Mouse (Mus musculus) midbrain, embryonic 13.5 days (tissue): Measurements from ENCODE around the gene Cdx4. TPM values are rescaled to one million over a fixed set of nuclear protein-coding genes. Genes with fewer than 3 reads are reported as not detected.

ENCODE experiments used
- ATAC-seq: fragments of 200-750 bp; cut with Nextera tagmentation; 2 replicates; pipeline ENCODE4 v1.8.0; 2017; ENCODE audit warnings: mild to moderate bottlenecking, moderate TSS enrichment, moderate library complexity
- H3K27ac ChIP-seq: fragments of 300-500 bp; sonication (generic); 2 replicates; pipeline ENCODE4 v1.5.1; 2015; ENCODE audit warnings: inconsistent platforms, mild to moderate bottlenecking, moderate library complexity
- H3K27me3 ChIP-seq: fragments of 300-500 bp; sonication (generic); 2 replicates; pipeline ENCODE4 v1.6.1; 2015; ENCODE audit warnings: mild to moderate bottlenecking, inconsistent platforms
- H3K36me3 ChIP-seq: fragments of 300-500 bp; sonication (generic); 2 replicates; pipeline ENCODE4 v1.6.1; 2015; ENCODE audit warnings: mild to moderate bottlenecking, inconsistent platforms
- H3K4me1 ChIP-seq: fragments of 300-500 bp; sonication (generic); replicated peaks from 2 replicates; pipeline ENCODE4 v1.6.1; 2015; ENCODE audit warnings: inconsistent platforms
- H3K4me2 ChIP-seq: fragments of 300-500 bp; sonication (generic); replicated peaks from 2 replicates; pipeline ENCODE4 v1.6.1; 2015; ENCODE audit warnings: moderate library complexity, mild to moderate bottlenecking, inconsistent platforms
- H3K4me3 ChIP-seq: fragments of 300-500 bp; sonication (generic); replicated peaks from 2 replicates; pipeline ENCODE4 v1.5.1; 2015; ENCODE audit warnings: mild to moderate bottlenecking, inconsistent platforms
- H3K9ac ChIP-seq: fragments of 300-500 bp; sonication (generic); replicated peaks from 2 replicates; pipeline ENCODE4 v1.6.1; 2015; ENCODE audit warnings: mild to moderate bottlenecking, inconsistent platforms
- H3K9me3 ChIP-seq: fragments of 300-500 bp; sonication (generic); 2 replicates; pipeline ENCODE4 v1.6.1; 2016; ENCODE audit warnings: mild to moderate bottlenecking, inconsistent platforms
- WGBS: fragments of 180-500 bp; shearing (Covaris S2); methylation state at CpG from one replicate; pipeline ENCODE4 v1.1.7; 2015; 5-methylcytosine and 5-hydroxymethylcytosine counted together
- polyA plus RNA-seq: library from polyadenylated mRNA; unstranded; fragments of >200 nt; fragmentation: Nextera tagmentation; extraction: Ambion mirVana; gene quantifications from 2 replicates; pipeline ENCODE4 v1.2.1, GENCODE M21; 2015

Gene Cdx4
- polyA plus RNA-seq, 1 experiment from 2014 or later, result not detected

- no peaks in the 10 kb centered on the region for H3K4me1 ChIP-seq
- ATAC-seq, result no peak
Measured at GRCm38 (mm10) chrX:103331125-103331858, 10.1 kb downstream of the Cdx4 start.

DNA sequence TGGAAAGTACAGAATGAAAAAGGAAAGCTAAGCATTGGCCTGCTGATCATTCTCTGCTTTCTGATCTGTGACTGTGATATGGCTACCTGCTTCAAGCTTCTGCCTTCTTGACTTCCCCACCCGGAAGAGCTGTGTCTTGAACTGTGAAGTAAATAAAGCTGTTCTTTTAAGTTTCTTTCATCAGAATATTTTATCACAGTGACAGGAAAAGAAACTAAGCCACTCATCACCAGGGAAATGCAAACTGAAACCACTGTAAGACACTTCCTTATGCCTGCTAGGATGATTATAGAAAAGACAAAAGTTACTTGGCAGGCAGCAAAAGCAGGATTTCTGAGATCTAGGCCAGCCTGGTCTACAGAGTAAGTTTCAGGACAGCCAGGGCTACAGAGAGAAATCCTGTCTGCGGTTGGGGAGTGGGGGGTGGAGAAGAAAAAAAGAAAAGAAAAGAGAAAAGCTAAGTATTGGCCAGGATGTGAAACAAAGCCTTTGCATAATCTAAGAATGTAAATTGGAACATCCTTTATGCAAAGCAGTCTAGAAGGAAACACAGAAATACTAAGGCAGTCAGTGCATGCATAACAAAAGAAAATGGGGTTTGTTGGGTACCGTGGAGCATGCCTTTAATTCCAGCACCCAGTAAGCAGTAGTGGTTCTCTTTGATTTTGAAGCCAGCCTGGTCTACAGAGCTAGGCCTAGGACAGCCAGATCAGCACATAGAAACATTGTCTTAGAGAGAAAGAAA, 20.3 kb downstream of the Cdx4 start:
- no peak overlapping the region for H3K4me2 ChIP-seq
- H3K27me3 ChIP-seq, result peaks cover 43% of the 10 kb centered on the region
- H3K27ac ChIP-seq, result no peak overlapping the region
- 55% methylated on average over 3 of the region's 3 CpGs for WGBS
- H3K9me3 ChIP-seq, result no peaks in the 10 kb centered on the region
- H3K9ac ChIP-seq, result no peak overlapping the region
- H3K36me3 ChIP-seq, result no peaks in the 10 kb centered on the region
- H3K4me3 ChIP-seq, result no peak overlapping the region
- ATAC-seq, result no peak
- no peaks in the 10 kb centered on the region for H3K4me1 ChIP-seq

More at GRCm38 (mm10) chrX:103331125-103331858, 10.1 kb downstream of the Cdx4 start:
- H3K27ac ChIP-seq, result no peak overlapping the region
- no peak overlapping the region for H3K4me2 ChIP-seq
- no peaks in the 10 kb centered on the region for H3K9me3 ChIP-seq
- no peak overlapping the region for H3K4me3 ChIP-seq
- H3K27me3 ChIP-seq, result peaks cover 62% of the 10 kb centered on the region
- no peak overlapping the region for H3K9ac ChIP-seq
- no peaks in the 10 kb centered on the region for H3K36me3 ChIP-seq
- 71% methylated on average over 5 of the region's 5 CpGs for WGBS

DNA sequence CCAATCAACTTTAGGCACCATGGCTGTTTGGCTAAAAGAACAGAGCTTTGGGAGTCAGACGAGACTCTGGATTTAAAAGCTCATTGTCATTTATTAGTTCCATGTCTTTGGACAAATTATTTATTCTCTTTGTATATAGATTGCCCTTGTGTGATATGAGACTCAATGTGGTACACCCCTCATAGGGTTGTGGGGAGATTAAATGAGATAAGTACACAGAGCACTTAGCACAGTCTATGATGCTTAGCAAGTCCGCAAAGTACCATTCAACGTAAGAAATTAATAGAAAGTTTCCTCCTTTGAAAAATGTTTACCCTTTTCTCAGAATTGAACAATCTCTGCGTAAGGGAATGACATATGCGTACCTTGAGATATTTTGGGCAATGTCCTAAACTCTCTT, 34.6 kb downstream of the Cdx4 start:
- Histone ChIP-seq H3K9me3 (no peaks in the 10 kb centered on the region), H3K4me1 (no peaks in the 10 kb centered on the region), H3K27me3 (peaks cover 62% of the 10 kb centered on the region), H3K27ac (no peak overlapping the region), H3K36me3 (no peaks in the 10 kb centered on the region), H3K9ac (no peak overlapping the region), H3K4me2 (peak overlapping the region; percentile 57), H3K4me3 (peak overlapping the region; percentile 57)
- 52% methylated on average over 5 of the region's 5 CpGs for WGBS
- peak; percentile 67 for ATAC-seq

DNA sequence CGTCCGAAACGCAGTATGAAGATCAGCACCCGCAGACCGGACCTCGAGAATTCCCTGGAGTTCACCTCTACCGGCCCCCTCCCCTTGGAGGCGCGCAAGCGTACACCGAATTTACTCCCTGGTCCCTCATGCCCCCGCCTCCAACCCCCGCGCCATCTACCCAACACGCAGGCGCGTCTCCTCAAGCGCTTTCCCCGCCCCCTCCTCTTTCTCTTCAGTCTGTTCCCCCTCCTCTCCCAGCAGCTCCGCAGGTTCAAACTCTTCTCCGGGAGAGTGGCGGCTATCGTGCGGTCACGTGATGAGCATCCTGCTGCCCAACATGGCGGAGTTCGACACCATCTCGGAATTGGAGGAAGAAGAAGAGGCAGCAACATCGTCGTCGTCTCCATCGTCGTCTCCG, 35.1 kb downstream of the Cdx4 start, which contains the start of gene Chic1:
TSS of gene Chic1 (plus strand) at position 190 of the 400 bp plus-strand sequence.
- 17% methylated on average over 34 of the region's 34 CpGs for WGBS
- no peaks in the 10 kb centered on the region for H3K36me3 ChIP-seq
- H3K4me1 ChIP-seq, result no peaks in the 10 kb centered on the region
- H3K27ac ChIP-seq, result peak within 1 kb of the TSS; percentile 76
- H3K9ac ChIP-seq, result peak within 1 kb of the TSS; percentile 67
- peak within 1 kb of the TSS; percentile 57 for H3K4me2 ChIP-seq
- peak within 1 kb of the TSS; percentile 57 for H3K4me3 ChIP-seq
- no peaks in the 10 kb centered on the region for H3K9me3 ChIP-seq
- peaks cover 61% of the 10 kb centered on the region for H3K27me3 ChIP-seq
- ATAC-seq, result peak; percentile 96

DNA sequence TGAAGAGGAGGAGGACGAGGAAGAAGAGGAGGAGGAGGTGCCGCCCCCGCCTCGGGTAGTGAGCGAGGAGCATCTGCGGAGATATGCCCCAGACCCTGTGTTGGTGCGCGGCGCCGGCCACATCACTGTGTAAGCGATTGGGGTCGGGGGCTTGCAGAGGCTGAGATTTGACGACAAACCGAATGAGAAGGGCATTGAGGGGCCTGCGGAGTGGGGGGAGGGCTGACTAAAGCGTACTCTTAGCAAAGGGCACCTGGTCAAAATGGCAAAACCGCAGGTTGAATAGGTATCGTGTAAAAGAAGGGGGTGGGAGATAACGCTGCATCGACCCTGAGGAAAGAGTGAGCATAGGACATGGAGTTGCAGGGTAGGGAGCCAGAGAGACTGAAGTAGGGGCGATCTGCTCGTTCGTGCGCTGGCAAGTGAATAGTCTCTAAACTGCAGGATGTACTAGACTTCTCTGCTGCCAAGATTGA, 35.6 kb downstream of the Cdx4 start:
- peak overlapping the region; percentile 57 for H3K4me3 ChIP-seq
- peak overlapping the region; percentile 76 for H3K27ac ChIP-seq
- no peaks in the 10 kb centered on the region for H3K36me3 ChIP-seq
- peak; percentile 90 for ATAC-seq
- WGBS, result 13% methylated on average over 24 of the region's 24 CpGs
- H3K4me1 ChIP-seq, result no peaks in the 10 kb centered on the region
- H3K9ac ChIP-seq, result peak overlapping the region; percentile 67
- peaks cover 63% of the 10 kb centered on the region for H3K27me3 ChIP-seq
- H3K9me3 ChIP-seq, result no peaks in the 10 kb centered on the region
- H3K4me2 ChIP-seq, result peak overlapping the region; percentile 57

DNA sequence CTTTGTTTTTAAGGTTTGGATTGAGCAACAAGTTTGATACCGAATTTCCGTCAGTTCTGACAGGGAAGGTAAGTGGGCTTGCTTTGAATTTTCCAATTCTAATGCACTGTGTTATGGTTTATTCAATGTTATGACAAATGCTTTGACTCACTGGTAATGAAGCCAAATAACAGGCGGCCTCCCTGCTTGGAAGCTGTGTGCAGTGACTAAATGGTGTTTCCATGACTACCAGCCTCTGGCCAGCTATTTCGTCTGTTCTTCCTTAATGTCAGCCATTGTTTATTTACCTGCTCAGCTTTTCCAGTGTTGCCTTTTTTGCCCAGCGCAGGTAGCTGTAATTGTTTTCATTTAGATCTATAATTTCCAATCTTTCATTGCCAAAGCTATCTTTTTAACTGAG, 45.0 kb downstream of the Cdx4 start:
- H3K4me2 ChIP-seq, result no peak overlapping the region
- H3K9me3 ChIP-seq, result no peaks in the 10 kb centered on the region
- no peak for ATAC-seq
- H3K27ac ChIP-seq, result no peak overlapping the region
- WGBS, result 57% methylated on average over 5 of the region's 5 CpGs
- H3K4me1 ChIP-seq, result 0 out of 2 replicates have a peak, but pooled peaks cover 3% of the 10 kb centered on the region
- H3K27me3 ChIP-seq, result peaks cover 48% of the 10 kb centered on the region
- H3K36me3 ChIP-seq, result no peaks in the 10 kb centered on the region
- H3K9ac ChIP-seq, result no peak overlapping the region
- H3K4me3 ChIP-seq, result no peak overlapping the region

- no peaks in the 10 kb centered on the region for H3K36me3 ChIP-seq
- peaks cover 55% of the 10 kb centered on the region for H3K27me3 ChIP-seq
- ATAC-seq, result no peak
- 57% methylated on average over 3 of the region's 3 CpGs for WGBS
- H3K27ac ChIP-seq, result no peak overlapping the region
- no peak overlapping the region for H3K9ac ChIP-seq
- no peaks in the 10 kb centered on the region for H3K9me3 ChIP-seq
- no peak overlapping the region for H3K4me2 ChIP-seq
- 0 out of 2 replicates have a peak, but pooled peaks cover 3% of the 10 kb centered on the region for H3K4me1 ChIP-seq
- H3K4me3 ChIP-seq, result no peak overlapping the region
Measured at GRCm38 (mm10) chrX:103368650-103369049, 47.5 kb downstream of the Cdx4 start.

- no peak overlapping the region for H3K4me3 ChIP-seq
- no peak overlapping the region for H3K4me2 ChIP-seq
- H3K4me1 ChIP-seq, result 0 out of 2 replicates have a peak, but pooled peaks cover 1% of the 10 kb centered on the region
- peaks cover 56% of the 10 kb centered on the region for H3K27me3 ChIP-seq
- no peak for ATAC-seq
- H3K9ac ChIP-seq, result no peak overlapping the region
- no peaks in the 10 kb centered on the region for H3K9me3 ChIP-seq
- no peak overlapping the region for H3K27ac ChIP-seq
- no peaks in the 10 kb centered on the region for H3K36me3 ChIP-seq
- 82% methylated on average over 2 of the region's 2 CpGs for WGBS
Measured at GRCm38 (mm10) chrX:103371221-103371620, 50.0 kb downstream of the Cdx4 start.

GRCm38 (mm10) chrX:103371627-103372026, 50.4 kb downstream of the Cdx4 start:
- no peak overlapping the region for H3K27ac ChIP-seq
- no peaks in the 10 kb centered on the region for H3K4me1 ChIP-seq
- no peaks in the 10 kb centered on the region for H3K9me3 ChIP-seq
- no peak overlapping the region for H3K4me2 ChIP-seq
- no peaks in the 10 kb centered on the region for H3K36me3 ChIP-seq
- peaks cover 58% of the 10 kb centered on the region for H3K27me3 ChIP-seq
- no peak overlapping the region for H3K4me3 ChIP-seq
- H3K9ac ChIP-seq, result no peak overlapping the region
- WGBS, result 35% methylated on average over 2 of the region's 2 CpGs
- no peak for ATAC-seq

DNA sequence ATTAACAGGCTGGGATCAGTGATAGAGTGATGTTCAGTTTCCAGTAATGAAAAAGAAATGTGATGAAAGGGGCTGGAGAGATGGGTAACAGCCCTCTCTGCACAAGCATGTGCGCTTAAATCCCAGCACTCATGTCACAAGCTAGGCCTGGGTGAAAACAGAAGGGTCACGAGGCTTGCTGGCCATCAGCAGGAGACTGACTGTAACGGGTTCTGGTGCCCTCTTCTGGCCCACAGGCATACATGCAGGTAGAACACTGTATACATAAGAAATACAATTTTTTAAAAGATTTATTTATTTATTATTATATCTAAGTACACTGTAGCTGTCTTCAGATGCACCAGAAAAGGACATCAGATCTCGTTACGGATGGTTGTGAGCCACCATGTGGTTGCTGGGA, 53.1 kb downstream of the Cdx4 start:
- no peak for ATAC-seq
- H3K27me3 ChIP-seq, result peaks cover 56% of the 10 kb centered on the region; the same call in 1 of the 2 replicates
- H3K4me2 ChIP-seq, result no peak overlapping the region
- no peaks in the 10 kb centered on the region for H3K4me1 ChIP-seq
- no peak overlapping the region for H3K27ac ChIP-seq
- H3K9ac ChIP-seq, result no peak overlapping the region
- no peak overlapping the region for H3K4me3 ChIP-seq
- no peaks in the 10 kb centered on the region for H3K9me3 ChIP-seq
- H3K36me3 ChIP-seq, result no peaks in the 10 kb centered on the region
- 59% methylated on average over 5 of the region's 5 CpGs for WGBS
